Mouse (Mus musculus): ENCODE measurements around the gene Ptprcap.

The Ptprcap gene

GRCm38 (mm10) chr19:4147782-4148490 is 5.5 kb upstream of the Ptprcap start:
- DNase-seq, result no peak

- peak; percentile 95 to 97 for DNase-seq
Measured at GRCm38 (mm10) chr19:4148491-4148806, 5.0 kb upstream of the Ptprcap start, which contains the start of gene Coro1b. Gene Coro1b, plus strand, starts transcription at chr19:4148619.

DNA sequence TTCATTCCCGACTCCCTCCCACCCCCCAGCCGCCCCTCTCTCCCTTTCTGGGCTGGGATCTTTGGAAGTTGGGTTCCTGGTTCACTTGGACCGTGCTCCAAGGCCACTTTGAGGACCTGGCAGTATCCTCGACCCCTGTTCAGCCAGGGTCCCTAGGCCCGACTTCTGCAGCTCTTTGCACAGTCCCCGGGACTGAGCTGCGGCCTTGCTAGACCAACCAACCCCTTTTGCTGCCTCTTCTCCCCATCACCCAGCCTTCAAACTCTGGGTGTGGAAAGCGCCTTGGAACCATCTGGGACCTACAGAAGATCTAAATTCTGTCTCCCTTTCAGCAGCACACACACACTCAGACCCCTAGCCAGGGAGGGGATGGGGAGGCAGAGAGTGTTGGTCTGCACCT is 4.6 kb upstream of the Ptprcap start:
- DNase-seq, result no peak

- peak in 1 of 2 experiments; percentile 38 for DNase-seq
Measured at GRCm38 (mm10) chr19:4149283-4149682, 4.1 kb upstream of the Ptprcap start.

GRCm38 (mm10) chr19:4149764-4150461 is 3.5 kb upstream of the Ptprcap start:
- DNase-seq, result peak in 1 of 2 experiments; percentile 20

- DNase-seq, result peak in 1 of 2 experiments; percentile 22
Measured at GRCm38 (mm10) chr19:4150567-4151487, 2.6 kb upstream of the Ptprcap start.

DNA sequence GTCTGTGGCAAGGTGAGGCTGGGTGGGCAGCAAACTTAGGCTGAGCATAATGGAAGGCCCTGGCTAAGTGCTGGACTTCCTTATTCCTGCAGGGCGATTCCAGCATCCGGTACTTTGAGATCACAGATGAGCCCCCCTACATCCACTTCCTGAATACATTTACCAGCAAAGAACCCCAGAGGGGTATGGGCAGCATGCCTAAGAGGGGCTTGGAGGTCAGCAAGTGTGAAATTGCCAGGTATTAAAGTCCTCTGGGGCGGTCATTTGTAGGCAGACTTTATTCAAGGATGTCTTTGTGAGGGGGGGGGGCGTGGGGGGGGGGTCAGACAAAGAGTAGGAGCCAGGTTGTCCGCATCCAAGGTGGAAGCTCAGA is 1.9 kb upstream of the Ptprcap start:
- no peak for DNase-seq

GRCm38 (mm10) chr19:4151898-4152297 is 1.5 kb upstream of the Ptprcap start:
- DNase-seq, result no peak

DNA sequence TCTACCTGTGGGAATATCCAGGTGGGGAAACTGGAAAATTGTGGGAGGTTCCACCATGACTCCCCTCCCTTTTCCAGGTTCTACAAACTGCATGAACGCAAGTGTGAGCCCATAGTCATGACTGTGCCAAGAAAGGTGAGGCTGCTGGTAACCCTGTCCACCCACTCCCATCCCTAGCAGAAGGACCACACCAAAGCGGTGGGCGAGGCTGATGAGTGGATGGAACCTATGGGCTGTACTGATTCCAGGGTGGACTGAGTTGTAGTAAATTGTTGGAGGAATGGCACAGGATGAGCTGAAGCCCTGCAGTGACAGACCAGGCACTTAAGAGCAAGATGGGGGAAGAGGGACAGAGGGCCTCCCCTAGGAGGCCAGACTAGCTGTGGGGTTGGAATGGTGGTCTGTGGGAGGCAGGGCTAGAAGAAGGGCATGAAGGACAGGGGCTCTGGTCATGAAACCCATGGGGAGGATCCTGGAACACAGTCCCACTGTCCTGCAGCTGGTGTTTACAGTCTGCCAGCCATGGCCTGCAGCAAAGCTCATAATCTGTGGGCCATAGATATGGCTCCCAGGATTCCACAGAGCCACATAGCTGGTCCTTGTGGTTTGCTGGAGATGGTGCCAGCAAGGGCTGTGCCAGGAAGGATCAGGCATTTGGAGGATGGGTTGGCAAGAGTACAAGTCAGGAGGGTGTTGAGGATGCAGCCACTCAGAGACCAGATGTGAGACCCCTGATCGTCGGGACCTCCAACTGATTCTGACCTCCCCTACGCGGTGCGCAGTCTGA is 766 bp upstream of the Ptprcap start:
- DNase-seq, result no peak

DNA sequence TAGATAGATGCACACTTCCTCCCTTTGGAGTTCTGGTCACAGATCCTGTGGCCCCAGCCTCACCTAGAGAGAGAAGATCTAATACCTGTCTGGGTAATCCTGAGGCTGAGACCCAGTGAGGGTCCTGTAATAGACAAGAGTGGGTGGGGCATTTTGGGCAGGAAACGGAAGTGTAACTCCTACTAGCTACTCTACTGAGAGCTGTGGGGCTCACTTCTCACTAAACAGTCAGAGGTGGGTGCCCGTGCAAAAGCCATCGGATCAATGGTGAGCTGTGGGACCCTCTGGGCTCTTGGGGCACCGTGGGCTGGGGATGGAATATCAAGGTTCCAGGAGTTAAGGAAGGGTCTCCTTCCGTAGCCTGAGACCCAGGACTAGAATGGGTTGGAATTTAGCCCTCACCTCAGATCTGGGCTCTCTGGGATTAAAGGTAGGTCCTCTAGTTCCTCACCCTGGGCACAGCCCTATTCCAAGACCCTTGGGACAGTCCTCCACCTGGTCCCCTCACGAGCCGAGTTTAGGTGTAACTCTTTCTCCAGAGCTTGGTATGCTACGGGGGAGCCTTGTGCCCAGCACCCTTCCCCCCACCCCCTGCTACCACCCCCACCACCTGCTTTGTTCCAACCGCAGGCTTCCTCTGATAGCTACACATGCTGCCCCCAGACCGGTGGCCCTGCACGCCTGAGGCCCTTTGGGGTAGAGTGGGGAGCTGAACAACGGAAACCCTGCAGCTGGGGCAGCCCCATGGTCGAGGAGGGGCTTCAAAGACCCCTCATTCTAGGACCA is 1.2 kb downstream of the Ptprcap start:
- peak; percentile 83 to 89 for DNase-seq

GRCm38 (mm10) chr19:4155223-4156072 is 2.0 kb downstream of the Ptprcap start:
- DNase-seq, result peak; percentile 43 to 52

DNA sequence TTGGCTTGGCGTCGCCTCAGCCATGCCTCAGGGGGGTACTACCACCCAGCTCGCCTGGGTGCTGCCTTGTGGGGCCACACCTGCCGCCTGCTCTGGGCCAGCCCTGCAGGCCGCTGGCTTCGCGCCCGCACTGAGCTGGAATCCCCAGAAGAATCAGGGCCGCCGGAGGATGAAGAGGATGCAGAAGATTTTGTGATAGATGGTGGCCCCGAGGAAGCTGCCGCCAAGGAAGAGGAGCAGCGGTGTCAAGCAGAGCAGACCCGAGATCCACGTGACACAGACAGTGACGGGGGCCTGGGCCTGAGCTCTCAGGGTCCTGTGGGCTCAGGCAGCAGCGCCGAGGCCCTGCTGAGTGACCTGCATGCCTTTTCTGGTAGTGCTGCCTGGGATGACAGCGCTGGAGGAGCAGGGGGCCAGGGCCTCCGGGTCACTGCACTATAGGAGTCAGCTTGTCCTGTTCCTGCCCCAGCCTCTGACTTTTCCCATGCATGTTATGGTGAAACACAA is 2.7 kb downstream of the Ptprcap start:
- DNase-seq, result peak; percentile 39 to 63

DNA sequence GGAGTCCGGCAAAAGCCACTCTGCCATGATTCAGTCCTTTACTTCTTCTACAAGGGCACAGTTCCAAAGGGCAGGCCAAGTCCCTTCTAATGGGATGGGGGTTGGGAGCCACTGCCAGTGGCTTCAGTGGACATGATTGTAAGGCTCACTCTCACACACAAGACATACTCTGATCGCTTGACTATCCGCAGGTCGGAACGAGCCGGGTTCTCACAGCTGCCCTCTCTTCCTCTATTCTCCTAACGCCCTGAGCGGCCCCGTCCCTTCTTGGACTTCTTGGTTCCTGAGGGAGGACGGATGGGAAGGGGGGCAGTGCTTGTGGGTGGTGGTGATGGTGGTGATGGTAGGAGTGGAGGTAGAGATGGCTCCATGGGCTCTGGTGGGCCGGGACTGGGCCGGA is 3.4 kb downstream of the Ptprcap start:
- DNase-seq, result no peak

- DNase-seq, result no peak
Measured at GRCm38 (mm10) chr19:4159049-4159448, 5.6 kb downstream of the Ptprcap start.

DNA sequence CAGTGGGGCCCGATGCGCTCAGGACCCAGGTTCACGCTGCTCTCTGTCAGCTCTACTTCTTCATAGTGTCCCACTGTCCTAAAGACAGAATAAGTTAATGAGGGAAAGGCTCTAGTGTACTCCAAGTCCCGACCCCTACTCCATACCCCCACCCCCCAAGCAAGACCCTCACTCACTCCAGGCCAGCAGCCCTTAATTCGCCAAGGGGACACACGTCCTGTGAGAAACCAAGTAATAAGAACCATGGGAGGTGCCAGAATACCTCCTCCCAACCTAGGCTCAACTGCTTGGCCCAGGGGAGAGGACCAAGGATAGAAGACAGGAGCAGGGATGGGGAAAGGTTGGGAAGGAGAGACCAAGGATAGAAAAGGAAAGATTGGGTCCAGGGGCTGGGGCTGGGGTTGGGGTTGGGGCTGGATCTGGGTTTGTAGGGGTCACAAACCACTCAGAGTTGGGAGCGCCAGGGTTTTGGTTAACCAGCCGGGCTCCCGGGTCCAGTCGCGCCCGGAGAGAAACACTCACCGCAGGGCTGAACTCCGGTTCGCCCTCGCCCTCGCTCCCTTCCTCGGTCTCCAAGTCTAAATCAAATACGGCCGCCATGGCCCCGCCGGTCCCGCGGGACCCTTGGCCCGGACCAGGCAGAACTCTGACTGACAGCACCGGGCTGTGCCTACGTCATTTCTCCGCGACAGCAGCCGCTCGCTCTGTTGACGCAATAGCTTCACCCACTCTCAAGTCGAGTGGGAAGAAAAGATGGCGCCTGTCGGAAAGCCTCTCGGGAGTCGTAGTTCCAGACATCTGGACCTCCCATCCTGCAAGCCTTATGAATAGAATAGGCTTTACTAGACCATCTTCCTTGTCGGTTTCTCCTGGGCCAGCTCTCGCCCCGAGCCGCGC is 9.5 kb downstream of the Ptprcap start, which contains the start of gene Rps6kb2:
Gene Rps6kb2 (minus strand): TSS at position 709 of the 897 bp plus-strand sequence.
- peak; percentile 91 to 92 for DNase-seq

GRCm38 (mm10) chr19:4163543-4163887 is 10.1 kb downstream of the Ptprcap start:
- DNase-seq, result no peak

- no peak for DNase-seq
Measured at GRCm38 (mm10) chr19:4164100-4164499, 10.7 kb downstream of the Ptprcap start.

DNA sequence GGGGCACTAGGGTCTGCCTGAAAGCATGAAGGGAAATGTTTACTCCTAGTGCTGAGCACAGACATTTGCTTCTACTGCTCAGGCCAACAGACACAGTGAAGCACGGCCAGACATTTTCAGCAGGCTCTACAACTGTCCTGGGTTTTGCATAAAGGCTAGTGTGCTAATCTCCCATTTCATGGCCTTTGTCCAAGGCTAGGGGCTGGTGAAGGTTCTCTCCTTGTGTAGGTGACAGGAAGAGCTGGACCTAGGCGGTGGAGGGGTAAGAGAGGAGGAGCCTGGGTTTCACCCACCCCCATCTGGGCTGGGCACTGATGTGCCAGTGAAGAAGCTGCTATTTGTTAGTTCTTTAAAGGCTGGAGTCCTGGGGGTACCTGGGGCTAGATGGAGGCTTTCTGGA is 11.3 kb downstream of the Ptprcap start:
- no peak for DNase-seq

DNA sequence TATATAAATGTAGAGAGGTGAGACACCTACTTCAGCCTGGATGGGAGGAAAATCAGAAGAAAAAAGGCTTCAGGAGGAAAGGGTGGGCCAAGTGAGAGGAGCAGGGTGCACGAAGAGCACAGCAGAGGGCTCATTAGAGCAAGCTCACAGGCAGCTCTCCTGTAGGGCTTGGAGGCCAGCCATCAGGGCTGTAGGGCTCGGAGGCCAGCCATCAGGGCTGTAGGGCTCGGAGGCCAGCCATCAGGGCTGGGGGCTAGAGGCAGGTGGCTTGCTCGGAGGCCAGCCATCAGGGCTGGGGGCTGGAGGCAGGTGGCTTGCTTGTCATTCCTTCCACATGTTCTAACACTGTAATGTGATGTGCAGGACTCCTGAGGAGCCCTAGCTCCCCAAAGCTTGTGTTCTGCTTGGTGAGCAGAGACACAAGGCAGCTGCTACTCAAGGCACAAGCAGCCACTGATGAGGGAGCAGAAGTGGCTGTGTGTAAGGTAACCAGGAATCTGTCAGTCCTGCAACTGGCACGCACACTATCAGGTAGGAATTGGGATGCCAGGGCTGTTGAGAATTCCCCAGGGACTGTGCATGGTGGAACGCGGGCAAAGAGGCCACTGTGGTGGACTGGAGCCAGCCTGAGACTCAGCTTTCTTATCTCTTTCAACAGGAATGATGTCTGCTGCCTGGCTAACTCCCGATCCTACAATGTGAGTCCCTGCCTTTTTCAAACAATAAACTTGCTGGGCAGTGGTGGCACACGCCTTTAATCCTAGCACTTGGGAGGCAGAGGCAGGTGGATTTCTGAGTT is 13.5 kb downstream of the Ptprcap start:
- DNase-seq, result no peak

Measured in thymus, postnatal 36 days (tissue).